Mouse (Mus musculus): ENCODE data around the gene Adssl1.
A peak's percentile ranks its signal among the peaks of the same experiment; 100 is the strongest.

The Adssl1 gene

GRCm38 (mm10) chr12:112626455-112626854 lies 6.6 kb downstream of the Adssl1 start:
- no peak for DNase-seq

DNA sequence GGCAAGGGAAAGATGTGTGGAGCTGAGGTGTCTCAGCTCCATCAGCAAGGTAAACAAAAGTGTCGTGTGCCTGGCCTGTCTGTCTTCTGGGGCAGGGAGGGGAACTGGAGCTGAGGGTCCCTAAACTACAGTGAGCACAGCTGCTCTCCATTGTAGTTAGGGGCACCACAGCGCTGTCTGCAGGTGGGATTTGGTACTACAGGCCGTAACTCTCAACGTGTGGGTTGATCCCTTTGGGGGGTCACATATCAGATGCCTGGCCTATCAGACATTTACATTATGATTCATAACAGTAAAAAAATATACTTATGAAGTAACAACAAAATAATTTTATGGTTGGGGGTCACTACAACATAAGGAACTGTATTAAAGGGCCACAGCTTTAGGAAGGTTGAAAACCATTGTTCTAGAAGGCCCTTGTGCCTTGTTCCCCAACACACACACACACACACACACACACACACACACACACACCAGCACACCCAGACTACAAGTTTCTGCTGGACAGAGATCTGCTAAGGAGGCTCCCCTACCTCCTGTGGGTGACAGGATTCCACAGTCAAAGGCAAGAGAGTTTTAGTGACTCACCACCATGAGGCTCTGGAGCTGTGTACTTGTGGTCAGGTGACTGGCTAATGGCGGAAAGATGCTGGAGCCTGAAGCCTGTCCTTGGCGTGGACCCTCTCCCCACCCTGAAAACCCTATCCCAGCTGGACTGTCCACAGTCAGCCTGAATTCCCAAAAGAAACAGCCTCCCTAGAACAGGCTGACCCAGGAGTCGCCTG lies 7.4 kb downstream of the Adssl1 start:
- no peak for DNase-seq

DNA sequence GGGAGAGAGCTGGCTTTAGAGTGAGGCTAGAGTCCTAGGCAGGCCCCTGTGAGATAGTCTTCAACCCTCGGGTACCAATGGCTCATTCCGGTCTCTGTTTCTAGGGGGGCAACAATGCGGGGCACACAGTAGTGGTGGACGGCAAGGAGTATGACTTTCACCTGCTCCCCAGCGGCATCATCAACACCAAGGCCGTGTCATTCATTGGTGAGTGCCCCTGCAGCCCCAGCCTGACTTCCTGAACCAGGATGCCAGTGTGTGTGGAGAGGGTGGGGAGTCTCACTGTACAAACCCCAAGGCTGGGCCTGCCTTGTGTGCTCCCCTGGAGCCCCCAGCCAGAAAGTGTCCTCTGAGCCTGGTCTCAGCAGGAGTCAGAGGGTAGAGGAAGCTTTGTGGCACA lies 8.4 kb downstream of the Adssl1 start:
- DNase-seq, result no peak

GRCm38 (mm10) chr12:112628928-112629721 lies 9.3 kb downstream of the Adssl1 start:
- DNase-seq, result peak; percentile 43 to 54

- no peak for DNase-seq
Measured at GRCm38 (mm10) chr12:112630029-112630428, 10.2 kb downstream of the Adssl1 start.

DNA sequence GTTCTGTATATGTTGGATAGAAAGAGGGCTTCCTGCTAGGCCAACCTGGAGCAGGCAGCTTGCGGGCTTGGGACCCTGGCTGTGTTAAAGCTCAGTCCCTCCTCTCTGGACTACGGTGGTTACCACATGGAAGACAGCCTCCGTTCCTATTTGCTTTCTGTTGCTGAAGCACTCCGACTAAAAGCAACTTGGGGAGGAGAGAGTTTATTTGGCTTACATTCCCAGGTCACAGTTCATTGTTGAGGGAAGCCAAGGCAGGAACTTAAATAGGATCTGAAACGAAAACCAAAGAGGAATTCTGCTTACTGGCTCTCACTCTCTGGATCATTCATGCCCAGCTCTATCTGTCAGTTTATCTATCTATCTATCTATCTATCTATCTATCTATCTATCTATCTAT lies 11.0 kb downstream of the Adssl1 start:
- no peak for DNase-seq

DNA sequence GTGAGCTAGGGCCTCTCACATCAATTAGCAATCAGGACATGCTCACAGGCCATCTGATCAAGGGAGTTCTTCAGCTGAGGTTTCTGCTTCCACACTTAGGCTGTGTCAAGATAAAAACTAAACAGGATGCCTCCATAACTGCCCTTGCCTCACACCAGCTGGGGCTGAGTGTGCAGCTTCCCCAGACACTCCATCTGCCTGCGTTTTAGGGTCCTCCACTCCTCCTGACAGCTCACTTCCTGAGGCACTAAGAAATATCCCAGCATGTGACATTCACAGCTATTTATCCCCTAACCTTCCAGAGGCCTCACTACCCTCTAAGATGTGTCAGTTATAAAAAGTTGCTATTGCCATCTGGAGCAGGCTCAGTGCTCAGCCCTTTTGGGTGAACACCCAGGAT lies 11.6 kb downstream of the Adssl1 start:
- no peak for DNase-seq

GRCm38 (mm10) chr12:112632084-112632777 lies 12.4 kb downstream of the Adssl1 start:
- DNase-seq, result no peak

GRCm38 (mm10) chr12:112632907-112633306 lies 13.1 kb downstream of the Adssl1 start:
- no peak for DNase-seq

GRCm38 (mm10) chr12:112633686-112634085 lies 13.8 kb downstream of the Adssl1 start:
- no peak for DNase-seq

DNA sequence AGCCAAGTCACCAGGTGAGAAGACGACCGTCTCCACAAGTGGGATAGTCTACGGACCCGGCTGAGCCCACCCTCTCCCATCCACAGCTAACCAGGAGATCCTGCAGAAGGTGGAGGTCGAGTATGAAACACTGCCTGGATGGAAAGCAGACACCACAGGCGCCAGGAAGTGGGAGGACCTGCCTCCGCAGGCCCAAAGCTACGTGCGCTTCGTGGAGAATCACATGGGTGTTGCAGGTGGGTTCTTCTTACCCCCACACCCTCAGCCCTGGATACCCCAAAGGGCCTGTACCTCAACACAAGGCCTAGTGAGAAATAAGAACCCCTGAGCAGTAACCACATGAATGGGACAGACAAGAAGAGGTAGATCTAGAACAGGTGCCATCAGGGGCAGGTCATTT lies 19.7 kb downstream of the Adssl1 start:
- no peak for DNase-seq

DNA sequence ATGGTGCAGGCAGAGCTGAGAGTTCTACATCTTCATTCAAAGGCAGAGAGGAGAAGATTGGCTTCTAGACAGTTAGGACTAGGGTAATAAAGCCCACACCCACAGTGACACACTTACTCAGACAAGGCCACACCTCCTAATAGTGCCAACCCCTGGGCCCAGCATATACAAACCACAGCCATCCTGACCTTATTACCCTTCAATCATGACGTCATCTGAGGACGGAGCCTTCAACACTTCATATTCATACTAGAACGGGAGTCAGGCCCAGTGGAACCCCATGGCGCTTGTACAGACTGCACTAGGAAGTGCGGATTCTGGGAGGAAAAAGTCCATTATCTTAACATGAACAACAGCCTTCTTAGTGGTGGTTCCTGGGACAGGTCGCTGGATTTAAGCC lies 23.3 kb downstream of the Adssl1 start:
- no peak for DNase-seq

- peak; percentile 99 to 100 for DNase-seq
Measured at GRCm38 (mm10) chr12:112644180-112644854, 24.5 kb downstream of the Adssl1 start, which contains the start of gene Siva1. Gene Siva1 (plus strand): TSS chr12:112644679.

DNA sequence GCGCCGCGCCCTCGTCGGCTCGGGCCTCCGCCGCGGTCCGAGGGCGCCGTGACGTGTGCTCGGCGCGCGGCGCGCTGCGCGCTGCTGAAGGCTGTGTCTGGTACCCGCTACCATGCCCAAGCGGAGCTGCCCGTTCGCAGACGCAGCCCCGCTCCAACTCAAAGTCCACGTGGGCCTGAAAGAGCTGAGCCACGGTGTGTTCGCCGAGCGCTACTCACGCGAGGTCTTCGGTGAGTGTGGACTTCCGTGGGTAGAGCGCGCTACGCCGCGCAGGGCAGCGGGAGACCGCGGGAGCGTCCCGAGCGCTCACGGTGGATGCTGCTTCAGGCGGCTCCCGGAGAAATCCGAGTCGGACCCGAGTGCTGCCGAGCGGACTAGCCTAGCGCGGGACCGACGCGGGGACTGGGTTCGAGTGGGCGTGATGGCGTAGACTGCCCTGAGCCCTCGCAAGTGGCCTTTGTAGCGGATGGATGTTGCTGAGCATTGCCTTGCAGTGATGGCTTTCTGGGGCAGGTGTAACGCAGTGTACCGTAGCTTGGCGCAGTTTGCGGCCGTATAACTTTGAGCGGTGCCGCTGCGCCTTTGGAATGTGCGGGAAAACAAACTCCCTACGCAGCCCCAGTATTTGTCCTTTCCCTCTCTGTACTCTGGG lies 25.1 kb downstream of the Adssl1 start:
- DNase-seq, result peak in 1 of 2 experiments; percentile 68

- DNase-seq, result no peak
Measured at GRCm38 (mm10) chr12:112646139-112646538, 26.3 kb downstream of the Adssl1 start.

- DNase-seq, result no peak
Measured at GRCm38 (mm10) chr12:112648081-112648480, 28.2 kb downstream of the Adssl1 start.

DNA sequence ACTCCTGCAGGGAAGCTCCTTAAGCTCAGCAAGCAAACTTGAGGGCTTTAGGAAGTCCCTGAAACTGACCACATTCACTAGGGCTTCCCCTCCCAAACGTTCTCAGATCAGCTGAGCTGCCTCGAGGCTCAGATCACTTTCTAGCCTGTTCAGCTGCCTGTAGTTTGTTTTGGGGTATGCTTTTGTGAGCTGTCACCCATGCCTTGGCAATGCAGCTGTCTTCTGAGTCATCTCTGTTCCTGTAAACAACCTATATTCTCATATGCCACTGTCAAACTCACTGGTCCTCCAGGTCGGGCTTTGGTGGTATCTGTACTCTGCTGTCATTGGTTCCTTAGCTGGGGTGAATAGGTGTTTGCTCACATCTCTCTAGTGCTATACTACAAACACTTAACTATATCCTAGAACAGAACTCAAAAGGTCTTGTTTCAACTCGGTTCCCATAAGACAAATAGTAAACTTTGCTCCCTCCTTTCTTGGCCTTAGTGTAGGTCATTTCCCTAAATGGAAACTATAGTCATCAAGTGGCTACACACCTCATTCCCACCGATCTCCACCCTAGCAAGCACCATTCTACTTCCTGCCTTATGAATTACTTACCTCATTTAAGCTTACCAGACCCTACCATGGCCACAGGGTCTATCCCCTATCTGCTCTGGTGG lies 32.1 kb downstream of the Adssl1 start:
- DNase-seq, result no peak

DNA sequence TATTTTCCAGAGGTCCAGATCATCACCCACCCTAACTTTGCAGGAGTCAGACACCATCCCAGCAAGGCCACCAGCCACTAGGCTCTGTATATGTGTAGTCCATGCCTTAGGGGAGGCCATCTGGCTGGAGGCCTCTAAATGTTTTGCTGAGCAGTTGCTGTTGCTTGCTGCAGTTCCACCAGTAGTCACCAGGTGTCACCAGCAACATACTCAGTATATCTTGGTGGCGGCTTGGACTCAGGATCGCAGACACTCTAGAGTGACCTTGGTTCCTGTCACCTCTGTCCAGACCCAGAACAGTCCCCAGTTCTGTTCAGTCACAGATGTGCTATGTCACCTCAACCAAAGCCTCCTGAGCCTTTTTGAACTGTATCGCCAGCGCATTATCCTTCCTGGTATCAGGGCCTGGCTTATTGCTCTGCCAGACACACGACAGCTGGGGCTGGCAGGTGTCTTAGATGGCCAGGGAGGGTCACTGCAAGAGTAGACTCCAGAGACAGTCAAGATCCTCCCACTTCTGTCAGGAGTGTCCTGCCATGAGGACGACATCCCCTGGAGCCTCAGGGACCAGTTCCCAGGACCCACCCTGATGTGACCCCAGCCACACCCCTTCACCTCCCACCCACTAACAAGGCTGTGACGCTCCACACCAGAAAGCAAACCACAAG lies 33.4 kb downstream of the Adssl1 start:
- peak; percentile 92 to 93 for DNase-seq

GRCm38 (mm10) chr12:112654076-112654475 lies 34.2 kb downstream of the Adssl1 start:
- no peak for DNase-seq

DNA sequence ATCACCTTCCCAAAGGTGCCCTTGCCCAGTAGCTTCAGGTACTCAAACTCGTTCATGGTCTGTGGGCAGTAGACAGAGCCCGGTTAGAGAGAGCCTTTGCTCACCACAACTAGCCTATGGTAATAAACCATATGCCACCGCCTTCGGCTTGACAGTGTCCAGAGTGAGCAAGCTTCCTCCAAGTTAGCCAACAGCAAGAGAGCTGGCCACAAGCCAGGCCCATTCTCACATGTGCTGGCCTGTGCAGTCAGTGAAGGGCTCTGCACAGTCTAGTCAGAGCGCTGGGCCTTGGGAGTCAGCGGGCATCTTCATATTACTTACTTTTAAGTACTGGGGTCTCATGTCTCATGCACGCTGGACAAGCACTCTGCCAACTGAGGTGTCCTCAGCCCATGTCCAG lies 38.8 kb downstream of the Adssl1 start:
- DNase-seq, result peak; percentile 79

DNA sequence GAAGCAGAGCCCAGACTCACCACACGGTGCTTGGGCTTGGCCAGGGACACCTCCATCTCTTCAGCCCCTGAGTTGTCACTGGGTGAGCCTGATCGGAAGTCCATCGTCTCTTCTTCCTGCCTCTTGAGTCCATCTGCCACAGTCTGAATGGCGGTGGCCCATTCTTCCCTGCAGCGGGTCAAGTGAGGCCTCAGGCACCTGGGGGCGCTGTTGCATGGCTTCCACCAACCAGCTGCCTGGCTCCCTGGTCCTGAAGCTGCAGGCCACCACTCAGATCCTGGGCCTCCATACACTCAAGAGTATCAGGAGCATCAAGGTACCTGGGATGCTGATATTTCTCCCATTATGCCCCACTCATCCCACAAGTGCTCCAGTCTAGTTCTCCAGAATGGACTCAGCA lies 39.3 kb downstream of the Adssl1 start:
- peak; percentile 73 to 80 for DNase-seq
